Mouse (Mus musculus): ENCODE results near the gene Slc24a1. TPM values are rescaled to one million over a fixed set of nuclear protein-coding genes. Genes with fewer than 3 reads are reported as not detected.

Gene Slc24a1
- 0.03 and 0.10 TPM in 2 replicates for polyA plus RNA-seq (2012; rRNA removed)

GRCm38 (mm10) chr9:64951161-64951657 lies at the start of gene Slc24a1:
TSS of gene Slc24a1 (minus strand) at chr9:64951607.

GRCm38 (mm10) chr9:64960117-64960977 lies 8.9 kb upstream of the Slc24a1 start, which contains the start of gene Ints14:
TSS of gene Ints14 (plus strand) at chr9:64960905.

Other genes with a start within 250 kb of the Slc24a1 start
- gene Rab11a, start 213.8 kb downstream of the Slc24a1 start, polyA plus RNA-seq (2012; rRNA removed): 110 and 121 TPM in 2 replicates
- 25.2 and 30.2 TPM in 2 replicates for gene Dennd4a, start 140.3 kb downstream of the Slc24a1 start, polyA plus RNA-seq (2012; rRNA removed)
- 10.0 and 10.8 TPM in 2 replicates for gene Ints14, start 9.3 kb upstream of the Slc24a1 start, polyA plus RNA-seq (2012; rRNA removed)
- gene Hacd3, start 70.1 kb upstream of the Slc24a1 start, polyA plus RNA-seq (2012; rRNA removed): 70.8 and 74.6 TPM in 2 replicates
- gene Dpp8, start 80.8 kb upstream of the Slc24a1 start, polyA plus RNA-seq (2012; rRNA removed): 16.5 and 17.9 TPM in 2 replicates
- gene Igdcc4, start 149.9 kb upstream of the Slc24a1 start, polyA plus RNA-seq (2012; rRNA removed): 7.5 and 9.7 TPM in 2 replicates
- 0.01 TPM in 1 of 2 replicates, not detected in the other for gene Igdcc3, start 189.6 kb upstream of the Slc24a1 start, polyA plus RNA-seq (2012; rRNA removed)
- gene Parp16, start 243.7 kb upstream of the Slc24a1 start, polyA plus RNA-seq (2012; rRNA removed): 5.3 and 5.4 TPM in 2 replicates